Mouse (Mus musculus) embryo, embryonic 10 days (tissue): Measurements from ENCODE around the gene Ngef.
"Not testable (repeated sequence)": the region's sequence is repeated elsewhere in the genome, so short reads cannot be mapped to it uniquely, and the experiment has no call there.

Experiments used
- DNase-seq: peaks from one replicate; pipeline ENCODE4 v3.0.0-alpha.2; 2015; ENCODE audit warnings: low spot score

Ngef gene

DNA sequence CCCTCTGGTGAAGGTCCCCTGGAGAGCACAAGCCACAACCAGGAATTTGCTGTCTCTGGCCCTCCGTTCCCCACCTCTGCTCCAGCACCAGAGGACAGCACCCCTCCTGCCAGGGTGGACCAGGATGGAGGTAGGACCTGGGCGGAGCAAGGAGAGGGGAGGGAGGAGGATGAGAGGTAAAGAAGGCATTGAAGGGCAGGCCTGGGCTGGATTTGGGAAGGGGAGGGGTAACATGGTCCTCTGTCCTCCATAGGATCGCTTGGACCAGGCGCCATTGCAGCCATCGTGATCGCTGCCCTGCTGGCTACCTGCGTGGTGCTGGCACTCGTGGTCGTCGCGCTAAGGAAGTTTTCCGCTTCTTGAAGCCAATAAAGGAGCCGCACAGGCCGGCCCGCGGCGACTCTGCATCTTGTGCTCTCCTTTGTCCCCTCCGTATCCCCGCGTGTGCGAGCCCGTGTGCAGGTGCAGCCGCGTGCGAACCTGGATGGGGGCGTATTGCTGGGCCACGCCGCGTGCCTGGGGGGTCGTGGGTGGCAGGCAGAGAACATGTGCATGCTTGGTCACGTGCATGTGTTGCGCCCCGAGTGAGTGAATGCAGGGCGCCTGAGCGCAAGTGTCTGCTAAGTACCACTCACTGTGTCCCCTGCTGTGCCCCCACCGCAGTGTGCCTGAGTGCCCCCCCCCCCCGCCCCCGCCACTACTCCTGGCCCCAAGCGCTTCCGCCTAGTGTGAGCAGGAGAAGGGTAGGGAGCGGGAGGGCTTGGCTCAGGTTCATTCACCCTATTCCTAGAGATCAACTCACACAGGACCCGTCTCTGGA lies 98.4 kb downstream of the Ngef start:
- DNase-seq, result peak; percentile 10

DNA sequence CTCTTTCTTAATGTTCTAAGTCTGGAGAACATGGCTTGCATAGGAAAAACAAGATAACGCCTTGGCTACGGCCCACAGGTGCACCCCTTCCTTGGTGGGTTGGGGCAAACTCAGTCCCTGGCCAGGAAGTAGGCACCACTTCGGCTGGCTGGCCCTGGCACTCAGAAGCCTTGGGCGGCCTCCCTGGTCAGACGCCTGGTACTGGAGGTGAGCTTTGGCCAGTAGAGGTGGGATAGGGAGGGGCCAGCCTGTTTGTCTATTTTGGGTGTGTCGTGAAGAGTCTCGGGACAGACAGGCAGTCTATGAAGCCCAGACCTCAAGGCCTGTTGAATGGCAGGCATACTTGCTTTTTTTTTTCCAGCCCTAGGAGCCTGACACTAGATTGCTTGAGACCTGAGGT lies 101.1 kb downstream of the Ngef start:
- no peak for DNase-seq

DNA sequence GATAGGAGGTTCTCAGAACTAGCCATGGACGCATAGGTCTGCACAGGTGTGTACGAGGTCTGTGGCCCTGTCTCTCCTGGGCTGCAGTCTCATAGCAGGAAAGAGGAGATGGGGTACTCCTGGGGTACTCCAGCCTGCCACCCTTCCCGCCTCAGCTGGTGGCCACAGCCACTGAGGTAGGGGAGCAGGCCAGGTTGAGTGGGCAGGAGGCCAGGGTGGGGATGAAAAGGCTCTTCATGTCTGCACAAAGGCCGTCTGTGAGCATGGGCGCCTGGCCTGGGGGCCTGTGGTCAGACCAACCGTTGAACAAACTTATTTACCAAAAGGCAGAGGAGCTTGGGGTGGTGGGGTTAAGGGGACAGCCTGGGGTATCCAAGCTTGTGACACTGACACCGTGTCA lies 101.8 kb downstream of the Ngef start:
- DNase-seq, result no peak

DNA sequence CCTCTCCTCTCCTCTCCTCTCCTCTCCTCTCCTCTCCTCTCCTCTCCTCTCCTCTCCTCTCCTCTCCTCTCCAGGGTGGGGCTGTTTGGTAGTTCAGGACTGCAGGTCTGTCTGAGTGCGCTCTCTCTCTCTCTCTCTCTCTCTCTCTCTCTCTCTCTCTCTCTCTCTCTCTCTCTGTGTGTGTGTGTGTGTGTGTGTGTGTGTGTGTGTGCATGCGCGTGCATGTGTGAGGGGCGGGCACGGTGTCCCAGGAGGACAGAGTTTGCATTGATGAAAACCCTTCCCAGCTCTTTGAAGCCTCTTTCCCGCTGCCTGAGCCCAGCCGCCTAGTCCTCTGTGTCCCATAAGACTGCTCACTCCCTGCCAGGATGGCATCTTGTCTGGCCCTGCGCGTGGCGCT lies 103.7 kb downstream of the Ngef start, which contains the start of gene Snorc:
Snorc (plus strand) TSS at position 301 of the 400 bp plus-strand sequence.
- DNase-seq, result not testable (repeated sequence)

DNA sequence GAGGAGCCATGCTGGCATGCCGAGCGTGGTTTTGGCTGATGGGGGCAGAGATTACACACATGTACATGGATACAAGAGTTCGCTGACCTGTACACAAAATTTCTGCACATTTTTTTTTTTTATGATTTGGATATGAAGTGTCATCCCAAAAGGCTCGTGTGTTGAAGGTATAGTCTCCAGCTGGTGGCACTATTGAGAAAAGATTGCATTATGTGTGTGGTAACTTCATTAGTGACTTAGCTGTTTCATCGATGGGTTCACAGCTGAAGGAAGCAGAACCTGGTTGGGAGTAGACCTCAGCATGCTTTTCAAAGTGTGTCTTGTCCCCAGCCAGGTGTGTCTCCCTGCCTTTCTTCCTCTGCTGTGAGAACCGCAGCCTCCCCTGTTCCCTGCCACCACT lies 105.3 kb downstream of the Ngef start:
- peak; percentile 9 for DNase-seq

DNA sequence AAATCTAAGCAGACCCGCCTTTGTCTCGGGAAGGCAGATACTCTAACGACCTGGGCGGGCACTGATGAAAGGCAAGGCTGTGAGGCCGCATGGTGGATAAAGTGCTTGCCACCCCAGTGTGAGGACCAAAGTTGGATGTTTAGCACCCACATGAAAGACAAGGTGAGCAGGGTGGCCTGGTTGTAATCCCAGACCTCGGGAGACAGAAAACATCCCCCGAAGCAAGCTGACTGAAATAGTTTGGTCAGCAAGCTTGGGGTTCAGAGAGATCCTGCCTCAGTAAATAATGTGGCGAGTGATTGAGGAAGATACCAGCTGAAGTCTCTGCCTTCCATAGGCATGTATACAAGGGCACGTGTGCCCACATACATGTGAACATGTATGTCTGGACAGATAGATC lies 106.2 kb downstream of the Ngef start:
- no peak for DNase-seq

DNA sequence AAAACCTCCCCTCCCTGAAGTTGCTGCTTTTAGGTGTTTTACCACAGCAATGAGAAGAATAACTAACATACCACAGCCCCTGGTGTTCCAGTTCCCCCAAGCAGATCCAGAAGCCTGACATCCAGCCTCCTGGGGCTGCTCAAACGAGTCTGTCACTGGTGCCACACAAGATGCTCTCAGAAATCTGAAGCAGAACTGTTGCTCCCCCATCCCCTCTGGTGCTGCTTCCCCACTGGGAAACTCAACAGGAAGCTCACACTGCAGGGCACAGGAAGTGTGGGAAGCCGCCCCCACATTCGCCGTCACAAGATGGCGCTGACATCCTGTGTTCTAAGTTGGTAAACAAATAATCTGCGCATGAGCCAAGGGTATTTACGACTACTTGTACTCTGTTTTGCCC lies 113.8 kb downstream of the Ngef start:
- not testable (repeated sequence) for DNase-seq

DNA sequence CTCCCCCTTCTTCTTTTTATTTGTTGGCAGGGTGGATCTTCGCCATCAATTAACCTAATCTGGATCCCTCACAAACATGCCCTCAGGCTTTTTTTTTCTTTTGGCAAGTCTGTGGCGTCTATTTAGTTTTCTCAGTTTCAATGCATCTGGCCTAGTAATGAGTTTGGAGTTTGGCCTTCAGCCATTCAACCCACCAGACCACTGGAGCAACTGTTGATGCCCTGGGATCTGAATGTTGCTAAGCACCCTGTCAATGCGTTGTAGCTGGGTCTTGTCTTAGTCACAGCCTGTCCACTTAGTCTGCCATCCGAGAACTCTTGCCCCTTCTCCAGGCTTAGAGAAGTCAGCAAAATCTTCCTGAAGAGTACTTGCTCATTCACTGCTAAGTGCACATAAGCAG lies 115.6 kb downstream of the Ngef start:
- DNase-seq, result no peak

DNA sequence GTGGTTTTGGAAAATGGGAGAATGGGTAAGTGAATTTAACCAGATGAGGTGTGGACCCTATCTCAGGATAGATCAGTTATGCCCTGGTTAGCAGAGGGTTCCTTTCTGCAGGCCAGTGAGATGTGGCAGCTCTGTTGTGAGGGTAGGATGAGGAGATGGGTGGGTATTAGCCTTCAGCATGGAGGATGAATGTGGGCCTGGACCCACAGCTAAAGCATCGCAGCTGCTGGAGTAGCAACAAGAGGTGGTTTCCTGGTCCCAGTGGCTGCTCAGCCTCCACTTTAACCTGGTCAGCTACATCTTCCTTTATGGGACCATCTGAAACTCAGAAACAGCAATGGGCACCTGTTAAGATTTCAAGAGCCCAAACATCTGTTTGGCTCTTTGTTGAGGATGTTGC lies 117.2 kb downstream of the Ngef start:
- no peak for DNase-seq

DNA sequence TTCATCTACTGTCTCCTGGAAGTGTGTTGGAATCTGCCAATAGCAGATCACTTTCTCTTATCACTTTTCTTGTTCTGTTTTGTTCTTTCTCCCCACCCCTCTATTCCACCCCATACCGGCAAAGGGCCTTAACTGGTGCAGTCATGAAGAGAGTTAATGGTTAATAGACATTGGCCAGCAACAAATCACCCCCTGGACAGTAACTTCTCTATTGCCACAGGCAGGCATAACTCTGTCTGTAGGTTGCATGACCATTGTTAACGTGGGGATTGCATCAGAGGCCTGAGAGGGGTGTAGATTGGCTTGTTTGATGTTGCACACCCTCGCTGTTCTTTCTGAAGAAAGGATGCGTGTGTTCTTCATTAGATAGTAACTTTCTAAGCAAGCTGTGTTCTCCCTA lies 124.2 kb downstream of the Ngef start:
- DNase-seq, result no peak

DNA sequence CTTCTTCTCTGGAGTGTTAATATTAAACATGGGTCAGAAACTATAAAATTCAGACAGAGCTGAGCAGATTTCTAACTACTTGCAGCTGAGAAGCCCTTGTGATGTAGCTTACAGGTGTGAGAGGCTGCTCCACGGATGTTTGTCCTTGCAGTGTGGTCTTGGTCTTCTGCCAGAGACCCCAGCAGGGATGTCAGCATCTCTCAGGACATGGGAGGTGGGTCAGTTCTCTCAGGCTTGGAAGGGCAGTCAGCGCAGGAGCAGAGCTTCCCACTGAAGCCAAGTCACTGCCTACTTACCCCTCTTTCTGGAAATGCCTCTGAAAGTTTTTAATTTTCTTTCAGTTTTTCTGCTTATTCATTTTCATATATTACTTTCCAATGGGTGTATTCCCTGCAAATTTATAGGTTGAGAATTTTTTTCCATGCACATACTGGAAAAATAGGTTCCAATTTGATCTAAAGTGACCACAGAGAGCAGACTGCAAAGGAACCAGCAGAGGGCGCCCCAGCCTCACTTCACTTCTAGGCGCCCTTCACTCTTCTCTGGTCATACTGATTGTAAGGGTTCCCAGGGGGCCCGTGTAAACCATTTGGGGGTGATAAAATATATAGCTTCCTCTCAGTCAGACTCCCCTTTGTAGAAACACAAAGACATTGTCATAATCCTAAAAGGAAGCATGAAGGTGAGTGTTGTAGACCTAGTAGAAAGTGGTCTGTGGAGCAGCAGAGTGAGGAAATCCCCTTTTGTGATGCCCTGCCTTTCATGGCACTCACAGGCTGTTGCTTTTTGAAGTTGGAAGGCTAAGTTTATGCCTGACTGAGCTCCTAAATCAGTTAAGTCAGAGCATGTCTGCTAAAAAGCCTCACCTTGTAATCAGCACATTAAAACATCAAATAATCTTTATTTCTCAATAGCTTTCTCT lies 126.2 kb downstream of the Ngef start:
- DNase-seq, result peak; percentile 75

DNA sequence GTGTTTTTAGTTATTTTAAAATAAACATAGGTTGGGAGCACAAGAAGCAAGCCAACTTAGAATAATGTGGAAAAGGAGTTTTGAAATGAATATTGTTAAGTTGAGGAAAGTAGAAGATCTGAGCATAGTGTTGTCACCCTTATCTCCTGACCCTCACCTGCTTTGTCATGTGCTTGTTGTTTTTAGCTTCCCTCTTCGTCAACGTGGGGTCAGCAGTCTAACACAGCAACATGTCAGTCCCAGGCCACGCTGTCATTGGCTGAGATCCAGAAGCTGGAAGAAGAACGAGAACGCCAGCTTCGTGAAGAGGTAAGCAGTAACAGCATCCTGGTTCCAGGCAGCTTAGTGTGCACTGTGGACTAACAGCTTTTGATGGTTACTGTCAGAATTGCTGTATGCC lies 137.1 kb downstream of the Ngef start:
- DNase-seq, result no peak

DNA sequence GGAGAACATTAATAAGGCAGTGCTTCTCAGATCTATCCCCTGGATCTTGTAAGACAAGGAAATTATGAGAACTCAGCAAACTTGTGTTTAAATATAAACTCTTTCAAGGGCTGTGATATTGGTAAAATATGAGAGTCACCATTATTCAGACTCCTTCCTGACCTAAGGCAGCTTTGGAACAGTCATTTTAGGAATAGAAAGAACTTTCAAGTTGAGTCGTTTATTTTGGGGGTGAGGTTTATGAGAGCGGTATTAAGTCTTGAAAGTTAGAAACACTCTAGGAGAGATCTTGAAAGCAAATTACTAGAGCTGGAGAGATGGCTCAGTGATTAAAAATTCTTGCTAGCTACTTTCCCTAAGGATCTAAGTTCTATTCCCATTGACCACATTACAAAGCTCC lies 138.5 kb downstream of the Ngef start:
- no peak for DNase-seq
